Mouse (Mus musculus): Measurements from ENCODE around the gene Nfyc.

DNA sequence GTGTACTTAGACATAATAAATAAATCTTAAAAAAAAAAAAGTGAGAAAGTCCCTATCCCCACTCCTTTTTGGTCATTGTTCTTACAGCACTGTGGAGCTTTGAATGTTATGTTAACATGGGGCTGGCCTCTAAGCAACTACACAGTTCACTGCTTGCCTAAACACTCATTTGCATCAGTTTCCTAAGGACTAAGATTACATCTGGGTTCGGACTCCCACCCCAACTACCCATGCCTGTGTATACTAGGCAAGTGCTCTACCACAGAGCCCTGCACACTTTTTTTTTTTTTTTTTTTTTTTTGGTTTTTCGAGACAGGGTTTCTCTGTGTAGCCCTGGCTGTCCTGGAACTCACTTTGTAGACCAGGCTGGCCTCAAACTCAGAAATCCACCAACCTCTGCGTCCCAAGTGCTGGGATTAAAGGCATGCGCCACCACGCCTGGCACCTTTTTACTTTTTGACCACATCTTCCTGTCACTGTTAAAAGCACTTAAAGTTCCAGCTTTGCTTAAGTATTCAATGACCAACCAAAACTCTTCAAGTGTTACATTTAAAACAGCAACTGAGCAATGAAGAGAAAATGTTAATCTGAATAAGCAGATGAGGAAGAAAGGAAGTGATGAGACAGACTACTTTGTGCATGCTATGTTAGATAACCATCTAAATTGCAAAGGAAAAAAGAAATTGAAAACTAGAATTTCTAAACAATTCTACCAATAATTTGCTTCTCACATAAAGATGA, 33.2 kb downstream of the Nfyc start:
- no peak for TF ChIP-seq EP300 (IDR thresholded peaks at IDR 0.05; ENCODE audit: low read depth)
- TF ChIP-seq CTCF (IDR thresholded peaks at IDR 0.05; ENCODE audit: low read depth), result no peak

Data from liver, embryonic 14.5 days (tissue).